Mouse (Mus musculus): Measurements from ENCODE around the gene Pcbd2. TPM values are rescaled to one million over a fixed set of nuclear protein-coding genes. Genes with fewer than 3 reads are reported as not detected.
A peak's percentile ranks its signal among the peaks of the same experiment; 100 is the strongest.

The Pcbd2 gene
- polyA plus RNA-seq, 1 experiment from 2014 or later, result 85.2 TPM

DNA sequence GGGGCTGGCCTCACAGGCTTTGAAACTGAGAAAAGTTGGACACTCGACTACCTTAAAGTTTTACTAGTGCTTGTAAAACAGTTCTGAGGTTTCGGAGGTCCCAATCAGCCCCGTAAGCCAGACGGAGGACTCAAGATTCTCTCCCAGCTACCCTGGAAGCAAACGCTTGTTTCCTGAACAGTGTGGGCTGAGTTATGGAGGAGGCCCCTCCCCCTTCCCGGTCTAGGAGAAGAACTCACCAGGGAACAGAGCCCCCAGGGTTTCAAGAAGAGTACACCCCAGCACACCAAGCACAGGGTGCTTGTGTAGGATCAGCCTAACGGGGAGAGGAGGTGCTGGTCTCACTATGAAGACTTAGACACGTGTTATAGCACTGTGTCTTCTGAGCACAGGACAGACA, 29.6 kb downstream of the Pcbd2 start:
- Histone ChIP-seq H3K4me2 (replicated peaks; ENCODE audit: low read depth, low read length) (peak overlapping the region; percentile 24), H3K27me3 (ENCODE audit: control insufficient read depth, insufficient read depth, low read length) (no peaks in the 10 kb centered on the region), H3K36me3 (ENCODE audit: control insufficient read depth, insufficient read depth, low read length) (no peaks in the 10 kb centered on the region), H3K9me3 (ENCODE audit: control insufficient read depth, low read depth, low read length) (no peaks in the 10 kb centered on the region), H3K4me1 (ENCODE audit: control insufficient read depth, insufficient read depth, low read length) (peaks cover 26% of the 10 kb centered on the region), H3K4me3 (ENCODE audit: low read depth, low read length) (no peak overlapping the region), H3K9ac (replicated peaks; ENCODE audit: low read depth, low read length) (no peak overlapping the region), H3K27ac (ENCODE audit: low read length) (peak overlapping the region; percentile 59)
- ATAC-seq (ENCODE audit: insufficient number of reproducible peaks, insufficient read depth, low FRiP score, low read depth), result peak; percentile 61; the same call in 1 of the 2 replicates
- 26% methylated on average over 8 of the region's 8 CpGs for WGBS

DNA sequence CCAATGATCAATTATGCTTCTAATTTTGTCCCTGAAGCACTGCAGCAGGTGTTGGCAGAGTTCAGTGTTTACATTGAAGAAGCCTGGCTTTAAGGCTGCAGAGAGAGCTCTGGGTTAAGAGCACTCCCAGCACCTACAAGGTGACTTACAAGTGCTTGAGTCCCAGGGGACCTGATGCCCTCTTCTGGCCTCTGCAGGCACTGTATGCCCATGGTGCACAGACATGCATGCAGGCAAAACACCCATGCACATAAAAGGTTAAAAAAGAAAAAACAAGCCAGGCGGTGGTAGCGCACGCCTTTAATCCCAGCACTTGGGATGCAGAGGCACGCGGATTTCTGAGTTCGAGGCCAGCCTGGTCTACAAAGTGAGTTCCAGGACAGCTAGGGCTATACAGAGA, 30.5 kb downstream of the Pcbd2 start:
- Histone ChIP-seq H3K9me3 (ENCODE audit: control insufficient read depth, low read depth, low read length) (no peaks in the 10 kb centered on the region), H3K4me1 (ENCODE audit: control insufficient read depth, insufficient read depth, low read length) (peaks cover 26% of the 10 kb centered on the region), H3K4me3 (ENCODE audit: low read depth, low read length) (no peak overlapping the region), H3K4me2 (replicated peaks; ENCODE audit: low read depth, low read length) (no peak overlapping the region), H3K36me3 (ENCODE audit: control insufficient read depth, insufficient read depth, low read length) (no peaks in the 10 kb centered on the region), H3K27ac (ENCODE audit: low read length) (no peak overlapping the region), H3K9ac (replicated peaks; ENCODE audit: low read depth, low read length) (no peak overlapping the region), H3K27me3 (ENCODE audit: control insufficient read depth, insufficient read depth, low read length) (no peaks in the 10 kb centered on the region)
- 78% methylated on average over 6 of the region's 6 CpGs for WGBS
- no peak for ATAC-seq (ENCODE audit: insufficient number of reproducible peaks, insufficient read depth, low FRiP score, low read depth)

DNA sequence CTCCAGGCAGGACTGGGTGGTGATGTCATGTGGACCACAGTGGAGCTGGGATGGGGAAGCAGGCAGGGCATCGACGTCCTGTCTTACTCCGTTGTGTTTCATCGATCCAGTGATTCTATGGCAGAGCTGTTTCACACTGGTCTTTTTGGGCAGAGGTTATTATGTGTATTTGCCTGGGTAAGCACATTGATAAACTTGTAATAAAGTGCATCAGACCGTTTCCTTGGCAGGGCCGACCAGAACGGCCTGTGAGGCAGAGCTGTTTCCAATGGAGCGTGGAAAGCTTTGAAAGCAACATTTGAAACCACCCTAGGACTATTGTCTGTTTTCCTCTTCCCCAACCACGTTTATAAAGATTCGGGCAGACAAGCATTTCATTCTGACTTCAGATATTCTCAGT, 33.4 kb downstream of the Pcbd2 start:
- Histone ChIP-seq H3K4me2 (replicated peaks; ENCODE audit: low read depth, low read length) (no peak overlapping the region), H3K4me3 (ENCODE audit: low read depth, low read length) (no peak overlapping the region), H3K27ac (ENCODE audit: low read length) (no peak overlapping the region), H3K4me1 (ENCODE audit: control insufficient read depth, insufficient read depth, low read length) (peaks cover 16% of the 10 kb centered on the region), H3K27me3 (ENCODE audit: control insufficient read depth, insufficient read depth, low read length) (no peaks in the 10 kb centered on the region), H3K36me3 (ENCODE audit: control insufficient read depth, insufficient read depth, low read length) (no peaks in the 10 kb centered on the region), H3K9ac (replicated peaks; ENCODE audit: low read depth, low read length) (no peak overlapping the region), H3K9me3 (ENCODE audit: control insufficient read depth, low read depth, low read length) (no peaks in the 10 kb centered on the region)
- WGBS, result 72% methylated on average over 10 of the region's 10 CpGs
- no peak for ATAC-seq (ENCODE audit: insufficient number of reproducible peaks, insufficient read depth, low FRiP score, low read depth)

DNA sequence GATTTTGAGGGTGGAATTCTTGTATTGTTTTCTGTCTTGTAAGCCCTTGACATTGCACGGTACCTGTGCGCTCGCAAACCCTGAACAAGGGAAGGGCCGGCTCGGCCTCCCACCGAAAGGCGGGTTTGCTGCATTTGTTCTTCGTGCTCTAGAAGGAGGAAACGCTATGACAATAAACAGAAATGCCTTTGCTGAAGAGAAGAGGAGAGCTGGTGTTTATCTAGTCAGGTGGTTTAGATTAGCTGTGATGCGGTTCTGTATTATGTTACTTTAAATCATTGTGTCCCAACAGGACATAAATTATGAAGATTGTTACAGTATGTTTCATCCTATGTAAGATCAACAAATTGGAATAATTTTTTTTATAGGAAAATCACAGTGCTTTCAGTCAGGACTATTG, 34.3 kb downstream of the Pcbd2 start:
- no peak for ATAC-seq (ENCODE audit: insufficient number of reproducible peaks, insufficient read depth, low FRiP score, low read depth)
- 52% methylated on average over 10 of the region's 10 CpGs for WGBS
- Histone ChIP-seq H3K4me1 (ENCODE audit: control insufficient read depth, insufficient read depth, low read length) (peaks cover 13% of the 10 kb centered on the region), H3K4me3 (ENCODE audit: low read depth, low read length) (no peak overlapping the region), H3K27me3 (ENCODE audit: control insufficient read depth, insufficient read depth, low read length) (no peaks in the 10 kb centered on the region), H3K27ac (ENCODE audit: low read length) (no peak overlapping the region), H3K9me3 (ENCODE audit: control insufficient read depth, low read depth, low read length) (no peaks in the 10 kb centered on the region), H3K36me3 (ENCODE audit: control insufficient read depth, insufficient read depth, low read length) (no peaks in the 10 kb centered on the region), H3K9ac (replicated peaks; ENCODE audit: low read depth, low read length) (no peak overlapping the region), H3K4me2 (replicated peaks; ENCODE audit: low read depth, low read length) (no peak overlapping the region)

DNA sequence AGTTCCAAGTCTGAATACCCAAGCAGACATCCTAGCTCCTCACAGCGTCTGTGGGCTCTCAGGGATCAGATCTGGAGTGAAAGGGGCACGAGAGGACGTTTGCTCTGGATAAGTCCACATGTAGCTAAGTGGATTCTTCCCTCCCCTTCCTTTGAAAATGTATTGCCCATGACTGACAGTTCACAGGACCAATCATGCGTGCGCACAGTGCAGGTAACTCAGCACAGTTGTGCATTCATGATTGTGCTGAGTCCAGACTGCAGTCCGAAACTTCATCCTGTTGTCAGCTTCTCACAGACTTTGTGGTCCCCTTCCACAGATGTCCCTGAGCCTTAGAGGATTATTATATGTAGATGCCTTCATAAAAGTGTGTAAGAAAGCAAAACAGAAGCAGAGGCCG, 47.2 kb downstream of the Pcbd2 start:
- no peak overlapping the region for H3K27ac ChIP-seq (ENCODE audit: low read length)
- no peaks in the 10 kb centered on the region for H3K9me3 ChIP-seq (ENCODE audit: control insufficient read depth, low read depth, low read length)
- H3K9ac ChIP-seq (replicated peaks; ENCODE audit: low read depth, low read length), result no peak overlapping the region
- no peak overlapping the region for H3K4me3 ChIP-seq (ENCODE audit: low read depth, low read length)
- no peaks in the 10 kb centered on the region for H3K27me3 ChIP-seq (ENCODE audit: control insufficient read depth, insufficient read depth, low read length)
- no peaks in the 10 kb centered on the region for H3K36me3 ChIP-seq (ENCODE audit: control insufficient read depth, insufficient read depth, low read length)
- H3K4me1 ChIP-seq (ENCODE audit: control insufficient read depth, insufficient read depth, low read length), result no peaks in the 10 kb centered on the region
- WGBS, result 85% methylated on average over 7 of the region's 7 CpGs
- H3K4me2 ChIP-seq (replicated peaks; ENCODE audit: low read depth, low read length), result no peak overlapping the region
- ATAC-seq (ENCODE audit: insufficient number of reproducible peaks, insufficient read depth, low FRiP score, low read depth), result no peak

DNA sequence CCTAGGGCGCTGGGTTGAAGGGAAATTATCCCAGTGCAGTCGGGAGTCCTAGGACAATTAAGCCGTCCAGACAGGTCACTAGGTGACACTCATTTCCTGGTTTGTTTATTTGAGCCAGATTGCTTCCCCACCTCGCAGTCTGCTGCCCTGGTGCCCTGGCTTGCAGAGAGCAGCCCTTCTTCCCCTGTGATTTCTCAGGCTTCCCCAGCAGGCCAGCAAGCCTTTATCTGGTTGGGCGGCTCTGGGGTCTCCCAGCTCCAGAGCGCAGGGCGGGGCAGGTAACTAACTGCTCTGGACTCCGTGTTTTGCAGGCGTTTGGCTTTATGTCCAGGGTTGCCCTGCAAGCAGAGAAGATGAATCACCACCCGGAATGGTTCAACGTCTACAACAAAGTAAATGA, 47.9 kb downstream of the Pcbd2 start:
- H3K9ac ChIP-seq (replicated peaks; ENCODE audit: low read depth, low read length), result no peak overlapping the region
- no peaks in the 10 kb centered on the region for H3K9me3 ChIP-seq (ENCODE audit: control insufficient read depth, low read depth, low read length)
- H3K4me3 ChIP-seq (ENCODE audit: low read depth, low read length), result no peak overlapping the region
- H3K27ac ChIP-seq (ENCODE audit: low read length), result no peak overlapping the region
- no peaks in the 10 kb centered on the region for H3K36me3 ChIP-seq (ENCODE audit: control insufficient read depth, insufficient read depth, low read length)
- H3K4me2 ChIP-seq (replicated peaks; ENCODE audit: low read depth, low read length), result no peak overlapping the region
- no peaks in the 10 kb centered on the region for H3K27me3 ChIP-seq (ENCODE audit: control insufficient read depth, insufficient read depth, low read length)
- ATAC-seq (ENCODE audit: insufficient number of reproducible peaks, insufficient read depth, low FRiP score, low read depth), result no peak
- H3K4me1 ChIP-seq (ENCODE audit: control insufficient read depth, insufficient read depth, low read length), result no peaks in the 10 kb centered on the region
- WGBS, result 12% methylated on average over 11 of the region's 11 CpGs

DNA sequence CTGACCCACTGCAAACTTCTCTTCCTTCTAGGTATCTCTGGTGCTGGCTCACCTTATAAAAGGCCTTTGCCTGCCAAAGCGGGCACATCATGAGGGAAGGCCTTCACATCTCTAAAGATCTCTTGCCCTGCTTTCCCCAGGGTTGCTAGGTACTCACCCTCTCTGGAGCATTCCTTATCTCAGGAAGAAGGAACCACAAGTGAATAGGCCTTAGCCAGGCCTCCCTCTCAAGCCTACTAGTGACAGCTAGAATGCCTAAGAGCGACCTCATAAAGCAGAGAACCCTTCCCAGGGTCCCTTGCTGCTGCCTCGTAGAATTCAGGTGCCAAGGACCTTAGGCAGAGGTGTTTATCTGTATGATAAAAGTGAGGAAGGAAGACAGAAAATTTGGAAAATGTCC, 57.1 kb downstream of the Pcbd2 start, which contains the start of gene Catsper3:
Catsper3 (plus strand) TSS at position 301 of the 400 bp plus-strand sequence.
- 80% methylated on average over 3 of the region's 3 CpGs for WGBS
- H3K4me2 ChIP-seq (replicated peaks; ENCODE audit: low read depth, low read length), result no peak within 1 kb of the TSS
- ATAC-seq (ENCODE audit: insufficient number of reproducible peaks, insufficient read depth, low FRiP score, low read depth), result no peak

DNA sequence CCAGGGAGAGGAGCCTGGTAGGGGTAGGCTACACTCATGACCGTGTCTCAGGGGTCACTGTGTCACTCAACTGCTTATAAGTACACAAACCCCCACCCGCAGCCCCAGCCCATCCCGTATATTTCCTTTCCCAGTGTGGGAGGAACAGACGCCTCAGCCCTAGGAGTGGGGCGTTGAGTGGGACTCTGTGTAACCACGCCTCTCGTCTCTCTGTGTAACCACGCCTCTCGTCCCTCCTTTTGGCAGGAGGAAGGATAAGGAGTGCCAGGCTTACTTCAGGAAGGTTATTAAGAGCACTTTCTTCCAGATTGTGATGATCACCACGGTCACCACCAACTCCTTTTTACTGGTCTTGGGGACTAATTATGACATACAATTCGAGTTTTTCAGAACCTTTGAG, 59.0 kb downstream of the Pcbd2 start:
- WGBS, result 53% methylated on average over 11 of the region's 11 CpGs
- H3K4me2 ChIP-seq (replicated peaks; ENCODE audit: low read depth, low read length), result no peak overlapping the region
- H3K9me3 ChIP-seq (ENCODE audit: control insufficient read depth, low read depth, low read length), result no peaks in the 10 kb centered on the region
- no peak overlapping the region for H3K4me3 ChIP-seq (ENCODE audit: low read depth, low read length)
- H3K27ac ChIP-seq (ENCODE audit: low read length), result no peak overlapping the region
- peak; percentile 74; the same call in 1 of the 2 replicates for ATAC-seq (ENCODE audit: insufficient number of reproducible peaks, insufficient read depth, low FRiP score, low read depth)
- no peak overlapping the region for H3K9ac ChIP-seq (replicated peaks; ENCODE audit: low read depth, low read length)
- H3K36me3 ChIP-seq (ENCODE audit: control insufficient read depth, insufficient read depth, low read length), result no peaks in the 10 kb centered on the region
- no peaks in the 10 kb centered on the region for H3K4me1 ChIP-seq (ENCODE audit: control insufficient read depth, insufficient read depth, low read length)
- H3K27me3 ChIP-seq (ENCODE audit: control insufficient read depth, insufficient read depth, low read length), result no peaks in the 10 kb centered on the region

More for the DNA sequence above, 57.1 kb downstream of the Pcbd2 start, which contains the start of gene Catsper3:
- Histone ChIP-seq H3K4me1 (ENCODE audit: control insufficient read depth, insufficient read depth, low read length) (no peaks in the 10 kb centered on the region), H3K27me3 (ENCODE audit: control insufficient read depth, insufficient read depth, low read length) (no peaks in the 10 kb centered on the region), H3K4me3 (ENCODE audit: low read depth, low read length) (no peak within 1 kb of the TSS), H3K36me3 (ENCODE audit: control insufficient read depth, insufficient read depth, low read length) (no peaks in the 10 kb centered on the region), H3K9me3 (ENCODE audit: control insufficient read depth, low read depth, low read length) (no peaks in the 10 kb centered on the region), H3K27ac (ENCODE audit: low read length) (no peak within 1 kb of the TSS), H3K9ac (replicated peaks; ENCODE audit: low read depth, low read length) (no peak within 1 kb of the TSS)

DNA sequence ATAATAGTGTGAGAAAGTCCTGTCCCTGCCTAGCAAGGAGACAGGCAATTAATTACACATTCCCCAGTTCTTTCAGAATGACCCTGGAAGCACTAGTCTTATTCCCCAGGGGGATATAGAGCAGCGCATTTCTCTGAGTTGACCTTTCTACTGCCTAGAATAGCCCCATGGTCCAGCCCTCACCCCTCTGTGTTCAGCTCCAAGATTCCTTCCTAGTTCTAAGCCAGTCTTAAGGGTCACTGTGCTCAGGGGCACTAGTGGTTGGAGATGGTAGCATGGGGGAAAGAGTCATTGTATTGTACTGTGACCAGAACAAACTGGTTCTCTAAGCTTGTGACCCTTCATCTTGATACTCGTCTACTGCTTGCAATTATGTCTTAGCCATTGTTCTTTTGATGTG, 74.1 kb downstream of the Pcbd2 start:
- no peaks in the 10 kb centered on the region for H3K4me1 ChIP-seq (ENCODE audit: control insufficient read depth, insufficient read depth, low read length)
- no peak overlapping the region for H3K4me3 ChIP-seq (ENCODE audit: low read depth, low read length)
- no peaks in the 10 kb centered on the region for H3K9me3 ChIP-seq (ENCODE audit: control insufficient read depth, low read depth, low read length)
- no peak overlapping the region for H3K27ac ChIP-seq (ENCODE audit: low read length)
- H3K9ac ChIP-seq (replicated peaks; ENCODE audit: low read depth, low read length), result no peak overlapping the region
- no peak overlapping the region for H3K4me2 ChIP-seq (replicated peaks; ENCODE audit: low read depth, low read length)
- no peaks in the 10 kb centered on the region for H3K36me3 ChIP-seq (ENCODE audit: control insufficient read depth, insufficient read depth, low read length)
- ATAC-seq (ENCODE audit: insufficient number of reproducible peaks, insufficient read depth, low FRiP score, low read depth), result no peak
- WGBS, result 75% methylated on average over 2 of the region's 2 CpGs
- H3K27me3 ChIP-seq (ENCODE audit: control insufficient read depth, insufficient read depth, low read length), result no peaks in the 10 kb centered on the region

Data from stomach, embryonic 14.5 days (tissue).